Mouse (Mus musculus) intestine, embryonic 16.5 days (tissue): ENCODE data around the gene Bag5. TPM values are rescaled to one million over a fixed set of nuclear protein-coding genes. Genes with fewer than 3 reads are reported as not detected.
"Not testable (repeated sequence)": the region's sequence is repeated elsewhere in the genome, so short reads cannot be mapped to it uniquely, and the experiment has no call there.

ENCODE experiments used
- ATAC-seq: fragments of 200-750 bp; cut with Nextera tagmentation; 2 replicates; pipeline ENCODE4 v1.8.0; 2017; ENCODE audit warnings: moderate TSS enrichment, moderate library complexity
- H3K27ac ChIP-seq: fragments of 300-500 bp; sonication (generic); 2 replicates; pipeline ENCODE4 v1.5.1; 2014; ENCODE audit warnings: mild to moderate bottlenecking, low read length
- H3K27me3 ChIP-seq: fragments of 300-500 bp; sonication (generic); replicated peaks from 2 replicates; pipeline ENCODE4 v1.6.1; 2014; ENCODE audit warnings: low read length, control low read depth, mixed read lengths; ENCODE audit not compliant: control insufficient read depth, insufficient read depth
- H3K36me3 ChIP-seq: fragments of 300-500 bp; sonication (generic); 2 replicates; pipeline ENCODE4 v1.6.1; 2014; ENCODE audit warnings: low read length, control low read depth; ENCODE audit not compliant: control insufficient read depth, insufficient read depth
- H3K4me1 ChIP-seq: fragments of 300-500 bp; sonication (generic); 2 replicates; pipeline ENCODE4 v1.6.1; 2014; ENCODE audit warnings: low read length, control low read depth, mixed read lengths; ENCODE audit not compliant: control insufficient read depth, insufficient read depth
- H3K4me2 ChIP-seq: fragments of 300-500 bp; sonication (generic); 2 replicates; pipeline ENCODE4 v1.6.1; 2014; ENCODE audit warnings: low read depth, low read length, control low read depth
- H3K4me3 ChIP-seq: fragments of 300-500 bp; sonication (generic); 2 replicates; pipeline ENCODE4 v1.5.1; 2014; ENCODE audit warnings: mild to moderate bottlenecking, low read length
- H3K9ac ChIP-seq: fragments of 300-500 bp; sonication (generic); 2 replicates; pipeline ENCODE4 v1.6.1; 2014; ENCODE audit warnings: low read depth, low read length
- H3K9me3 ChIP-seq: fragments of 300-500 bp; sonication (generic); 2 replicates; pipeline ENCODE4 v1.6.1; 2016; ENCODE audit warnings: low read length, control low read depth; ENCODE audit not compliant: control insufficient read depth
- WGBS: fragments of 180-500 bp; shearing (Covaris S2); extraction: QIAGEN DNeasy Blood & Tissue Kit; methylation state at CpG from one replicate; pipeline ENCODE4 v1.1.7; 2014; 5-methylcytosine and 5-hydroxymethylcytosine counted together
- polyA plus RNA-seq: library from polyadenylated mRNA; unstranded; fragments of >200 nt; fragmentation: Nextera tagmentation; extraction: Ambion mirVana; gene quantifications from 2 replicates; pipeline ENCODE4 v1.2.1, GENCODE M21; 2015

Bag5 gene
- polyA plus RNA-seq, 1 experiment from 2014 or later, result 46.2 TPM

- ATAC-seq, result peak; percentile 43; the same call in 1 of the 2 replicates
- Histone ChIP-seq H3K9me3 (no peaks in the 10 kb centered on the region), H3K27ac (peak overlapping the region; percentile 26; the same call in 1 of the 2 replicates), H3K4me1 (peaks cover 3% of the 10 kb centered on the region; the same call in 1 of the 2 replicates), H3K9ac (0 out of 2 replicates have a peak overlapping the region, but pooled peaks have one; percentile 5), H3K4me2 (no peak overlapping the region), H3K4me3 (no peak overlapping the region), H3K36me3 (0 out of 2 replicates have a peak, but pooled peaks cover 6% of the 10 kb centered on the region), H3K27me3 (no peaks in the 10 kb centered on the region)
- WGBS, result 60% methylated on average over 6 of the region's 6 CpGs
These were observed 11.7 kb upstream of the Bag5 start for GRCm38 (mm10) chr12:111724638-111725337.

DNA sequence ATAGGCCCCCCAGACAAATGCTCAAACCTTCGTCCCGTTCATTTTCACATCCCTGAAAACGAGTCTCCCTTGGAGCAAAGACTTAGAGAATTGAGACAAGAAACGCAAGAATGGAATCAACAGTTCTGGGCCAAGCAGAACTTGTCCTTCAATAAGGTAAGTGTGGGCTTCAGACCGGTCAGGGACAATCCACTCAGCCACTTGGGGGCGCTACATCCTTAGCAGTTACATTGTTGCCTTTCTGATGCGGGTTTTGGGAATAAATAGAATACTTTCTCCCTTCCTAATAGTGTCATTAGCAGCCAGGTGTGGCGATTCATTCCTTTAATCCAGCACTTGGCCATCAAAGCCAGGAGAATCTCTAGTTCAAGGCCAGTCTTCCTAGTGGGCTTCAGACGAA lies 9.6 kb upstream of the Bag5 start:
- Histone ChIP-seq H3K9ac (no peak overlapping the region), H3K27me3 (no peaks in the 10 kb centered on the region), H3K4me2 (no peak overlapping the region), H3K27ac (no peak overlapping the region), H3K36me3 (0 out of 2 replicates have a peak, but pooled peaks cover 5% of the 10 kb centered on the region), H3K4me3 (no peak overlapping the region), H3K9me3 (no peaks in the 10 kb centered on the region), H3K4me1 (peaks cover 3% of the 10 kb centered on the region; the same call in 1 of the 2 replicates)
- WGBS, result 74% methylated on average over 9 of the region's 9 CpGs
- ATAC-seq, result no peak

DNA sequence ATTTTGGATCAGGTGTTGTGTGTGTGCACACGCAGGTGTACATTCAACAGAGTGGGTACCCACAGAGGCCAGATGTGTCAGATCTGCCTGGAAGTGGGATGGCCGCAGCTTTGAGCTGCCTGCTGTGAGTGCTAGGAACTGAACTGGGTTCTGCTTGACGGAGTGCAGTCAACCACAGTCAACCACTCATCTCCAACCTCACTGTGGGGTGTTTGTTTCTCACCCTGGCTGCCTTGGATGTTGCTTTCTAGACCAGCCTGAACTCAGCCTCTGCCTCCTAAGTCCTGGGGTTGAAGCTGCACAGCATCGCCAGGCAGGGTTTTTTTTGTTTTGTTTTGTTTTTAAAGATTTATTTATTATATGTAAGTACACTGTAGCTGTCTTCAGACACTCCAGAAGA lies 7.2 kb upstream of the Bag5 start:
- H3K9me3 ChIP-seq, result no peaks in the 10 kb centered on the region
- no peak overlapping the region for H3K27ac ChIP-seq
- H3K36me3 ChIP-seq, result no peaks in the 10 kb centered on the region
- no peak overlapping the region for H3K9ac ChIP-seq
- ATAC-seq, result no peak
- no peaks in the 10 kb centered on the region for H3K27me3 ChIP-seq
- no peaks in the 10 kb centered on the region for H3K4me1 ChIP-seq
- WGBS, result 85% methylated on average over 4 of the region's 4 CpGs
- H3K4me2 ChIP-seq, result no peak overlapping the region
- no peak overlapping the region for H3K4me3 ChIP-seq

DNA sequence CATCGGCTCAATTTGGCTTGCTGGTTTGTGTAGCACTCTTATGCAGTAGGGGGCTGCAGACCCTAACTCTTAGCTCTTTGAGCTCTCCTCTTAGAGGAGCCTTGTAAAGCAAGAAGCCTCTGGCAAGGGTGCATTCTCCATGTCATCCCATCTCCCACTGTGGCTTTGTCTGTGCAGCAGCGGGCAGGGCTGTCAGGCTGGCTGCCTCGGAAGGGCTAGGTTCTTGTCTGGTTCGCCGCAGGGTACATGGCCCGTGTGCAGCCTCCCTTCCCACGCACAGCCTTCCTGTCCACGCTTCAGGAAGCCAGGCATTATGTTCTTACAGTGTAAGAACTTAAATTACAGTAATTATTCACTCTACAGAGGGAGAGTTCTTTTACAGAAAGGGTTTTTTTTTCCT lies 5.6 kb upstream of the Bag5 start:
- WGBS, result 64% methylated on average over 8 of the region's 8 CpGs
- H3K27ac ChIP-seq, result no peak overlapping the region
- ATAC-seq, result no peak

DNA sequence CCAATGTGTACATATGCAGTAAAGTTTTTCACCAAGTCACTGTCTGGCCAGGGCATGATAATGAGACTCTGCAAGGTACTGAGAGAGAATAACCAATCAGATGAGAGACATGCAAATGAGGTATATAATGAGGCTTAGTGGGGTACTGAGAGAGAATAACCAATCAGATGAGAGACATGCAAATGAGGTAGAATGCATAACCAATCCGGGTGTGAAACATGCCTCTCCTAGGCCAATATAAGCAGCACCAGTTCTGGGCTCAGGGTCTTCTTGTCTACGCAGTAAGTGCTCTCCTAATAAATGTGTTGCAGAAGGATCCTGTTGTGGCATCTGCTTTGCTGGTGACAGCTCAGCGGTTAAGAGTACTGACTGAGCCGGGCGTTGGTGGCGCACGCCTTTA lies 3.4 kb upstream of the Bag5 start:
- no peaks in the 10 kb centered on the region for H3K36me3 ChIP-seq
- 97% methylated on average over 7 of the region's 7 CpGs for WGBS
- no peak overlapping the region for H3K9ac ChIP-seq
- no peak for ATAC-seq
- no peak overlapping the region for H3K4me2 ChIP-seq
- H3K9me3 ChIP-seq, result no peaks in the 10 kb centered on the region
- no peaks in the 10 kb centered on the region for H3K27me3 ChIP-seq
- no peak overlapping the region for H3K4me3 ChIP-seq
- H3K27ac ChIP-seq, result no peak overlapping the region
- H3K4me1 ChIP-seq, result peaks cover 16% of the 10 kb centered on the region

More for the DNA sequence above, 5.6 kb upstream of the Bag5 start:
- Histone ChIP-seq H3K36me3 (no peaks in the 10 kb centered on the region), H3K27me3 (no peaks in the 10 kb centered on the region), H3K4me3 (no peak overlapping the region), H3K4me2 (no peak overlapping the region), H3K9me3 (no peaks in the 10 kb centered on the region), H3K4me1 (peaks cover 10% of the 10 kb centered on the region), H3K9ac (0 out of 2 replicates have a peak overlapping the region, but pooled peaks have one; percentile 24)

DNA sequence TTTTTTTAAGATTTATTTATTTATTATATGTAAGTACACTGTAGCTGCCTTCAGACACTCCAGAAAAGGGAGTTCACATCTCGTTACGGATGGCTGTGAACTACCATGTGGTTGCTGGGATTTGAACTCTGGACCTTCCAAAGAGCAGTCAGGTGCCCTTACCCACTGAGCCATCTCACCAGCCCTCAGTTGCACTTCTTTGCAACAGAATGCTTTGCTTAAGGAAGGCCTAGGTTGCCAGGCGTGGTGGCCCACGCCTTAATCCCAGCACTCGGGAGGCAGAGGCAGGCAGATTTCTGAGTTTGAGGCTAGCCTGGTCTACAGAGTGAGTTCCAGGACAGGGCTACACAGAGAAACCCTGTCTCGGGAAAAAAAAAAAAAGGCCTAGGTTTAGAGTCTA lies 823 bp upstream of the Bag5 start:
- WGBS, result 69% methylated on average over 6 of the region's 6 CpGs
- not testable (repeated sequence) for H3K9me3 ChIP-seq, ATAC-seq, H3K36me3 ChIP-seq, H3K9ac ChIP-seq, H3K27ac ChIP-seq, H3K27me3 ChIP-seq
- H3K4me1 ChIP-seq, result peaks cover 19% of the 10 kb centered on the region
- H3K4me2 ChIP-seq, result peak overlapping the region; percentile 74
- H3K4me3 ChIP-seq, result peak overlapping the region; percentile 99

- under 1% methylated on average over 31 of the region's 33 CpGs for WGBS
- Histone ChIP-seq H3K36me3 (peaks cover 10% of the 10 kb centered on the region), H3K27ac (peak overlapping the region; percentile 80), H3K4me3 (peak overlapping the region; percentile 99), H3K9ac (peak overlapping the region; percentile 98), H3K4me2 (peak overlapping the region; percentile 74), H3K9me3 (no peaks in the 10 kb centered on the region), H3K27me3 (no peaks in the 10 kb centered on the region), H3K4me1 (peaks cover 19% of the 10 kb centered on the region)
- ATAC-seq, result peak; percentile 34; the same call in 1 of the 2 replicates
These were observed 581 bp downstream of the Bag5 start for GRCm38 (mm10) chr12:111712476-111712875.

DNA sequence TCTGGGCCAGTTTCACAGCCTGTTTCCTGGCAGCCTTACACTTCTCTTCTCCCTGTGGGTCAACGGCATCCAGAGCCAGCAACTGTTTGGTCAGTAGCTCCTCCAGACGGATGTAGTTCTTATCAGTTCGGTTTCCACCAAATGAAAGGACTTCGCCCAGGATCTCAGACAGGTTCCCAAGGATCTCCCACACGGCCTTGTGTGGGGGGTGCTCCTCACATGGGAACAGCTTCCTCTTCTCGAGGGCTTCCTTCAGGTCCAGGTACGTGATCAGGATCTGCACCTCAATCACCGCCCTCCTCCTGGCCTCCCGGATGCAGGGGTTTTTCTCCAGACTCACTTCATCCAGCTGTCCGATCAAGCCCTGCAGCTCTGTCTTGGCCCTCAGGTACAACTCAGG lies 3.0 kb downstream of the Bag5 start:
- 86% methylated on average over 10 of the region's 10 CpGs for WGBS
- Histone ChIP-seq H3K27me3 (no peaks in the 10 kb centered on the region), H3K4me3 (no peak overlapping the region), H3K4me1 (peaks cover 26% of the 10 kb centered on the region), H3K4me2 (no peak overlapping the region), H3K9me3 (no peaks in the 10 kb centered on the region), H3K36me3 (peaks cover 10% of the 10 kb centered on the region), H3K9ac (no peak overlapping the region), H3K27ac (no peak overlapping the region)
- ATAC-seq, result no peak

- WGBS, result 71% methylated on average over 4 of the region's 4 CpGs
- no peak overlapping the region for H3K4me3 ChIP-seq
- no peaks in the 10 kb centered on the region for H3K27me3 ChIP-seq
- no peak overlapping the region for H3K27ac ChIP-seq
- peaks cover 20% of the 10 kb centered on the region for H3K4me1 ChIP-seq
- H3K4me2 ChIP-seq, result no peak overlapping the region
- H3K9ac ChIP-seq, result no peak overlapping the region
- H3K36me3 ChIP-seq, result peaks cover 10% of the 10 kb centered on the region
- no peak for ATAC-seq
- no peaks in the 10 kb centered on the region for H3K9me3 ChIP-seq
These were observed 4.9 kb downstream of the Bag5 start for GRCm38 (mm10) chr12:111708181-111708580.
